Mouse (Mus musculus) fat pad, adult 2 months (tissue): ENCODE data around the gene Eef1a1.

Experiments
- DNase-seq: peaks from one replicate; pipeline ENCODE4 v3.0.0-alpha.2; 2011; ENCODE audit warnings: low read depth, low spot score; ENCODE audit errors: extremely low read depth

Eef1a1 gene

DNA sequence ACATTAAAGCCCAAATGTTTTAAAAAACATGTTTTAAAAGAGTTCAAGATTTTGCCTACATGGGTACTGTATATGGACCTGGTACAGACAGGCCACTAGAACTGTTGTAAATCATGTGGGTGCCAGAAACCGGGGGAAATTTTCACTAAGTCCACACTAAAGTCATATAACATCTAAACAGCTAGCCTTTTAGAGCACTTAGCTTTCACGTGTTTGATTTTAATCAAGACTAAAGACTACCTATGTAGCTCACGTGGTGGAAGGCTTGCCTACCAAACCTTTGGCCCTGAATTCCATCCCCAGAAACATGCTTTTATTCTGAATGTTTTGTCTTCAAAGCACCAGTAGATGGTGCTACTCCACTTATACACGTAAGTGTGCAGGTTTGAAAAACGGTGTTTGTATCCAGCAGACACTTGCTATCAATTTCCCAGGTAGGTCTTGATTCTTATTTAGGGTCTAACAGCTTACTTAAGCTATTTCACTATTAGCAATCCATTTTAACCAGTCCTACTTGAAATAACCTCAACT lies 11.9 kb downstream of the Eef1a1 start:
- DNase-seq = no peak

- no peak for DNase-seq
Observed at GRCm38 (mm10) chr9:78476531-78477020, 12.4 kb downstream of the Eef1a1 start.

GRCm38 (mm10) chr9:78475873-78476272 lies 13.1 kb downstream of the Eef1a1 start:
- no peak for DNase-seq

- no peak for DNase-seq
Observed at GRCm38 (mm10) chr9:78475383-78475780, 13.6 kb downstream of the Eef1a1 start.

GRCm38 (mm10) chr9:78474771-78475382 lies 14.1 kb downstream of the Eef1a1 start:
- no peak for DNase-seq

GRCm38 (mm10) chr9:78474270-78474669 lies 14.7 kb downstream of the Eef1a1 start:
- DNase-seq = no peak

GRCm38 (mm10) chr9:78473588-78473987 lies 15.4 kb downstream of the Eef1a1 start:
- DNase-seq = no peak

DNA sequence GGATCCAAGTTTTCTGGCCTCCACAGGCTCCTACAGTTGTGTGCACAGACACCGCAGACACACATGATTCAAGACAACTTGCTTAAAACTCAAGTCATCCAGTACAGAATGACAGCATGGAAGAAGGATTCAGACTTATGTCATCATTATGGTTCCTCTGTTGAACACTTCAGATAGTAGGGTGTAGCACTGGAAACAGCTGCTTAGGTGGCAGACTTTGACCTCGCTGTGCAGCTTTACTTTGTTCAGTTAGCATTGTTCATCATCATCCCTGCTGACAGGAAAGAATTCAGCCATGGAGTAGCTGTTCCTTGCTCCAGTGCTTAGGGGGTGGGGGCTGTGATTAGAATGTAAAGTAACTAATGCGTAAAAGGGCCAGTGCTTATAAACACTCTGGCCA lies 23.2 kb downstream of the Eef1a1 start:
- no peak for DNase-seq

DNA sequence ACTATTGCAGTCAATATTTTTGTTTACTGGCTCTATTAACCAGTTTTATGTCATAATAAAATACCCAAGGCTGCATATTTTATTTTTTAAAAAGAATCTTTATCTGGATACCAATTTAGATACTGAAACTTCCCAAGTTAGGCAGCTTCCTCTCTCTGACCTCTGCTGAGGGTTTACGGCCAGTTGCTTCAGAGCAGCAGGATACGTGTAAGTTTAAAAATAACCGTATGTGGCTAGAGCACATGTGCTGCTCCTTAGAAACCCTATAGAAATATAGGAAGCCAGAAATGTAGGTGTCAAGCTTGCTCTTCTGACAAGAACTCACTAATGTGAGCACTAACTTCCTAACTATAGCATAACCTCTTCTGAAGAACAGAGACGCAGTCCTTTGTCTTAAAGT lies 25.6 kb downstream of the Eef1a1 start:
- no peak for DNase-seq

GRCm38 (mm10) chr9:78457026-78457425 lies 31.9 kb downstream of the Eef1a1 start:
- no peak for DNase-seq

DNA sequence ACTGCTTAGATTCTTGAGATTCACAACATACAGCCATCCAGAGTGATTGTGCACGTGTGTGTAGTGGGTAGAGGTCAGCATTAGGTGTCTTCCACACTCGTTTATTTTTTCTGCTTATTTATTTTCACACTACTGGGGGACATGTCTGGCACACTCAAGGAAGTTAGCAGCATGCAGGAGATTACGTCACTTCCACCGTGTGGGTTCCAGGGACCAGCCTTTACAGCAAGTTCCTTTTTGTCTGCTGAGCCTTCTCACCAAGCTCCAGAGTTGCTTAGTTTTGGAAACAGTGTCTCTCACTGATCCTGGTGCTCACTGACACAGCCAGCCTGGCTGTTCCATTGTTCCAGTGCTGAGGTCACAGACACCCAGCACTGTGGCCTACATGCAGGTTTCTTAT lies 37.6 kb downstream of the Eef1a1 start:
- no peak for DNase-seq

GRCm38 (mm10) chr9:78450404-78450803 lies 38.5 kb downstream of the Eef1a1 start:
- DNase-seq = no peak

DNA sequence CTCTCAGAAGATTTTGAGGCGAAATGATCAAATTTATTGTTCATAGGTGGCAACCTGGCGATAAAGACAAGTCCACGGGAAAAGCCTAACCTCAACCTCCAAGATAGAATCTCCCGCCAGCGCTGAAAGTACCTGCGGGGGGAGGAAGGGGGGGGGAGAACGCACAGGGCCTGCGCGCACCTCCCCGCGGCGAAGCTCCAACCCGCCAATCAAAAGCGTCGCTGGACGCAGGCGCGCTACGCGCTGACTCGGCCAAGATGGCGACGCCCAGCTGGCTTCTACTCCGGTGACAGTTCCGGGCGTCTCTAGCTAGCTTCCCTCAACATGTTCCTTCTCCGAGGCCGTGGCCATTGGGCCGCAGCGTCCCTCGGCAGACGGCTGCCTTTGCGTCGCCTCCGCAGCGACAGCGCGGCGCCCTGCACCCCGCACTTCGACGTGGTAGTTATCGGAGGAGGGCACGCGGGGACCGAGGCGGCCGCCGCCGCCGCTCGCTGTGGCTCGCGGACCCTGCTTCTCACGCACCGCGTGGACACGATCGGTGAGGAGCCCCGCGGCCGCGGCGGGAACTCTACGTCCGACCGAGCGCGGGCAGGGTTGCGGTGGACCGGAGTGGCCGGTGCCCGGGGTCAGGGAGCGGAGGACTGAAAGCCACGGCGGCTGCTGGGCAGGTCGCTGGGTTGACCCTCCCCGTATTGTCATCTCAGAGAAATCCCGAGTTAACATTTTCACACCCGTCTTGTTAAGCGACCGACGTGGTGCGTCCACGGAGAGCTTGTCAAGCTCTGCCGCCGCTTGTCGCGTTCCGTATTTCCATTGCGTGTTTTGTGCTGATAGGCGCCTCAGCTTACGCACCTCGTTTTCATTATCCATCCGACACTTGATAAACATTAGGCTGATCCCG lies 40.7 kb downstream of the Eef1a1 start, which contains the start of the genes Mto1 and Gm17324:
Gene Mto1 (plus strand): TSS at position 236 of the 901 bp plus-strand sequence.
Gene Gm17324 (minus strand): TSS at position 814 of the 901 bp plus-strand sequence.
- no peak for DNase-seq

- DNase-seq = no peak
Observed at GRCm38 (mm10) chr9:78447606-78447972, 41.4 kb downstream of the Eef1a1 start.

DNA sequence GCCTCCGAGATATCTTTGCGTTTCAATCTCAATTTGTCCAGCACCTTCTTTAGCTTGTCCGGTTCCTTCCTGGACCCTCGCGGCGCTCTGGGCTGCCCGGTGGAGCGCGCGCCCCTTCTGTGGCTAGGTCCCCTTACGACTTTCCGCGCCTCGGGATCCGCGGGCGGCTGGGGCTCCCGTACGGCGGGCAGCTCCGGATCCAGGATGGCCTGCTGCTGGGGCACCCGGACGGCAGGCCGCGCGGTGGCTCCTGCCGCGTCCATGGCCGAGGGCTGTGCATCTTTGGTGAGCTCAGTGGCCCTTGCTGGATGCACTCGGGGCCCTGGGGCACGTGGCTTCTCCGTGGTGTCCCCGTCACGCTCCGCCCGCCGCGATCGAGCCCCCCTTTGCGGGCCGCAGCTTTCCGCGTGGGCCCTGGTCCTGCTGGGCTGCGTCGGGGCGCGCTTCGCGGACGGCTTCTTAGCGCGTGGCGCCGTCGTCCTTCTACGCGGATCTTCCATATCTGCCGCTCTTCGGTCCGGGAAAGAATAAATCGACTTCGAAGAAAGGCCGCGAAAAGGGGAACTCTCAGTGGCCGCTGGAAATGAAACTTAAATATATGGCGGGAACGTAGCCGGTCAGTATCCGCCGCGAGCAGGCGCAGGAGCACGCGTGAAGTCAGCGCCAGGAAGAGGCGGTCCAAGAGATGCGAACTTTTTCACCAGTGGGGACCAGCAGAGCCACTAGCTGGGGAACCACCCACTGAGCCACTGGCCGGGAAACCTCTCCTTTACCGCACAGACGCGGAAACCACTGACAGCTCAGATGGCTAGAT lies 46.2 kb downstream of the Eef1a1 start, which contains the start of gene Cgas:
Gene Cgas (minus strand): TSS at position 659 of the 814 bp plus-strand sequence.
- no peak for DNase-seq

DNA sequence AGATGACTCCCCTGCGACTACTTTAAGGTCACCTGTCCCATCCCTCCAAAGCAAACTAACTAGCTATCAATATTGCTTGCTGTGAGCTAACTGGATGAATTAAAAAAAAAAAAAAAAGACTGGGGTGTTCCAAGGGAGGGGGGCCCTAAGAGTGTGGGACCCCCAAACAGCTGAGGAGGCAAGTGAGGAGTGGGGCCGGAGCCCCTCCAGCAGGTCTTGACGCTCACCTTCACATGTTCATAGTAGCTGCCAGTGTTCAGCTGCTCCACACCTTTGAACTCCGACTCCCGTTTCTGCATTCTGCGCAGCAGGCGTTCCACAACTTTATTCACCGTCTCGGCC lies 46.7 kb downstream of the Eef1a1 start:
- no peak for DNase-seq

- no peak for DNase-seq
Observed at GRCm38 (mm10) chr9:78439426-78439825, 49.5 kb downstream of the Eef1a1 start.

GRCm38 (mm10) chr9:78432471-78432870 lies 56.5 kb downstream of the Eef1a1 start:
- no peak for DNase-seq

GRCm38 (mm10) chr9:78430486-78430885 lies 58.5 kb downstream of the Eef1a1 start:
- no peak for DNase-seq

DNA sequence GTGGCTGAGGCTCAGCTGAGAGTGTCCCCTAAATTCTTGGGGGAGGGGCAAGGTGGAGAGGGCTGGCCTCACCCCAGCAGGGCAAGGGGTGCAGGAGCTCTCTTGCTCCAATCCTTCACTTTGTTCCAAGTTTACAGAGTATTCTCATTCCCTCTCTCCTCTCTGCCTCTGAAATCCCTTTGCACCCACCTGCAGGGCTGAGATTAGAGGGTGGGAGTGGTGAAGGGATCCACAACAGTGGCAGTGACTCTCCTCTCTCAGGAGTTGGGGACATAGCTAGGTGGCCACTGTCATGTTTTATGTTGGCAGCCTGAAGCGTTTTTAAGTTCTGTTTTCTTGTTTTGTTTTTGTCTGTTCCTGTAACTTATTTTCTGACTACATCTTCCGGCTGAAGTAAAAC lies 59.4 kb downstream of the Eef1a1 start:
- DNase-seq = no peak

GRCm38 (mm10) chr9:78428870-78429432 lies 60.0 kb downstream of the Eef1a1 start:
- DNase-seq = no peak
